ENCODE assay signal across 12 mouse cellular contexts in the genomic region with DNA sequence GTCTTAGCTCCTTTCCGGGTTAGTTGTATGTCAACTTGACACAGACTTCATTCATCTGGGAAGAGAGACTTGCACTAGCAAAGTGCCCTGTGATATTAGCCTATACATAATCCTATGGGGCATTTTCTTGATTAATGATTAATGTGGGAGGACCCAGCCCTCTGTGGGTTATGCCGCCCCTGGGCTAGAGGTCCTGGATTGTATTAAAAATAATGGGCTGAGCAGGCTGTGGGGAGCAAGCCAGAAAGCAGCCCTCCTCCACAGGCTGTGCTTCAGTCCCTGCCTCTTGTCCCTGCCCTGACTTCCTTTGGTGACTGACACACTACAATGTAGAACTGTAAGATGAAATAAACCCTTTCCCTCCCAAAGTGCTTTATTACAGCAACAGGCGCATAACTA. TPM values are rescaled to one million over a fixed set of nuclear protein-coding genes. Genes with fewer than 3 reads are reported as not detected.
DNase-seq lines count a peak whose midpoint lies in the region; ATAC-seq and TF ChIP-seq lines count a peak whose summit lies in the region.
"Had no signal": no experiment of that assay in that cellular context is flagged by ENCODE, and none has a peak within 500 bp of the region (broad histone marks: within the 10 kb centered on the region; RNA-seq: fewer than 3 reads in every experiment).

No protein-coding gene starts in this region.

- no peak overlapping the region for H3K9ac ChIP-seq in kidney, postnatal 0 days (ENCODE audit: low read depth, low read length)
- H3K9ac ChIP-seq in embryonic facial prominence, embryonic 13.5 days: no peak overlapping the region
- no peak overlapping the region for H3K9ac ChIP-seq in liver, embryonic 16.5 days (ENCODE audit: low read depth, low read length)
- H3K9ac ChIP-seq: limb, embryonic 12.5 days had no signal

- TF ChIP-seq CTCF in kidney, postnatal 0 days (IDR thresholded peaks at IDR 0.05; ENCODE audit: low read depth): no peak

- DNase-seq in heart, embryonic 10.5 days (ENCODE audit: low spot score): no peak
- no peak for DNase-seq in heart, adult 8-10 months (ENCODE audit: low spot score)
- DNase-seq in kidney, postnatal 0 days (ENCODE audit: low spot score): no peak
- DNase-seq in kidney, postnatal 14 days: no peak
- DNase-seq in left cerebral cortex, postnatal 25 days (ENCODE audit: low spot score in 2 of 2): no peak
- no peak for DNase-seq in adrenal gland, postnatal 14 days
- DNase-seq: thymus, adult 18-20 months had no signal

- peaks cover 6% of the 10 kb centered on the region for H3K4me1 ChIP-seq in heart, embryonic 10.5 days
- no peaks in the 10 kb centered on the region for H3K4me1 ChIP-seq in kidney, postnatal 0 days (replicated peaks; ENCODE audit: insufficient read depth, low read length)
- peaks cover 9% of the 10 kb centered on the region for H3K4me1 ChIP-seq in embryonic facial prominence, embryonic 13.5 days
- no peaks in the 10 kb centered on the region for H3K4me1 ChIP-seq in liver, embryonic 16.5 days (ENCODE audit: control insufficient read depth, low read depth, low read length)
- H3K4me1 ChIP-seq: limb, embryonic 12.5 days had no signal

- peak overlapping the region; percentile 40; the same call in 1 of the 2 replicates for H3K4me3 ChIP-seq in heart, embryonic 10.5 days
- H3K4me3 ChIP-seq in kidney, postnatal 0 days (replicated peaks; ENCODE audit: low read depth, low read length): no peak overlapping the region
- no peak overlapping the region for H3K4me3 ChIP-seq in embryonic facial prominence, embryonic 13.5 days
- H3K4me3 ChIP-seq in liver, embryonic 16.5 days (ENCODE audit: low read depth, low read length): peak overlapping the region; percentile 44
- H3K4me3 ChIP-seq: erythroblast, embryonic 14.5 days had no signal

- intact Hi-C loops in left cerebral cortex, postnatal 25 days (cut with DNase I): loop anchor here (1.0 to 5.0 kb wide), 4 partner anchors 122 to 296 kb away; a partner anchor contains a TSS

- no peaks in the 10 kb centered on the region for H3K36me3 ChIP-seq in heart, embryonic 10.5 days
- H3K36me3 ChIP-seq in kidney, postnatal 0 days (ENCODE audit: insufficient read depth, low read length): no peaks in the 10 kb centered on the region
- H3K36me3 ChIP-seq in embryonic facial prominence, embryonic 13.5 days: no peaks in the 10 kb centered on the region
- H3K36me3 ChIP-seq in liver, embryonic 16.5 days (ENCODE audit: control insufficient read depth, insufficient read depth): no peaks in the 10 kb centered on the region
- H3K36me3 ChIP-seq: limb, embryonic 12.5 days had no signal

- H3K27me3 ChIP-seq in heart, embryonic 10.5 days (ENCODE audit: insufficient read depth, poor library complexity, severe bottlenecking): peaks cover 12% of the 10 kb centered on the region; the same call in 1 of the 2 replicates
- H3K27me3 ChIP-seq in kidney, postnatal 0 days (ENCODE audit: insufficient read depth, low read length): no peaks in the 10 kb centered on the region
- H3K27me3 ChIP-seq in embryonic facial prominence, embryonic 13.5 days: peaks cover 10% of the 10 kb centered on the region; the same call in 1 of the 2 replicates
- no peaks in the 10 kb centered on the region for H3K27me3 ChIP-seq in liver, embryonic 16.5 days (ENCODE audit: control insufficient read depth, insufficient read depth, low read depth, low read length)

- H3K27ac ChIP-seq in heart, embryonic 10.5 days: no peak overlapping the region
- H3K27ac ChIP-seq in kidney, postnatal 0 days: no peak overlapping the region
- H3K27ac ChIP-seq in embryonic facial prominence, embryonic 13.5 days: no peak overlapping the region
- H3K27ac ChIP-seq in liver, embryonic 16.5 days (ENCODE audit: low read length): no peak overlapping the region
- H3K27ac ChIP-seq: limb, embryonic 12.5 days had no signal

- no peak; the same call in 1 of the 2 replicates for ATAC-seq in kidney, postnatal 0 days (replicated peaks; ENCODE audit: low FRiP score, low read depth)
- ATAC-seq in embryonic facial prominence, embryonic 13.5 days (ENCODE audit: insufficient number of reproducible peaks, insufficient read depth, low FRiP score, low TSS enrichment, low read depth): no peak
- no peak; the same call in 1 of the 2 replicates for ATAC-seq in liver, embryonic 16.5 days (ENCODE audit: low read depth)

- H3K9me3 ChIP-seq in heart, embryonic 10.5 days: no peaks in the 10 kb centered on the region
- H3K9me3 ChIP-seq in kidney, postnatal 0 days (replicated peaks; ENCODE audit: low read length): no peaks in the 10 kb centered on the region
- no peaks in the 10 kb centered on the region for H3K9me3 ChIP-seq in embryonic facial prominence, embryonic 13.5 days
- H3K9me3 ChIP-seq in liver, embryonic 16.5 days (replicated peaks; ENCODE audit: control insufficient read depth, low read length): no peaks in the 10 kb centered on the region
- H3K9me3 ChIP-seq: limb, embryonic 12.5 days had no signal

- H3K4me2 ChIP-seq in kidney, postnatal 0 days (ENCODE audit: low read length): peak overlapping the region; percentile 47
- H3K4me2 ChIP-seq in embryonic facial prominence, embryonic 13.5 days: peak overlapping the region; percentile 48
- H3K4me2 ChIP-seq in liver, embryonic 16.5 days (ENCODE audit: low read depth, low read length): peak overlapping the region; percentile 45

- 39% methylated on average over 3 of the region's 3 CpGs for WGBS in heart, embryonic 10.5 days
- WGBS in kidney, postnatal 0 days: 26% methylated on average over 3 of the region's 3 CpGs
- whole genome bisulfite sequencing in embryonic facial prominence, embryonic 13.5 days: 40% methylated on average over 3 of the region's 3 CpGs
- 30% methylated on average over 3 of the region's 3 CpGs for WGBS in liver, embryonic 16.5 days (ENCODE audit: insufficient replicate concordance)

RNA-seq across cellular contexts. Expression of a gene that starts 37.4 kb away (rescaled TPM):
- polyA plus RNA-seq in heart, embryonic 10.5 days (2016; fragmentation: Nextera tagmentation; extraction: Ambion mirVana): not detected in 2 replicates
- not detected for total RNA-seq in heart, adult 8-10 months (2022)
- polyA plus RNA-seq in kidney, postnatal 0 days (2015; fragmentation: Nextera tagmentation; extraction: Ambion mirVana): not detected in 2 replicates
- not detected in 2 replicates for polyA plus RNA-seq in embryonic facial prominence, embryonic 13.5 days (2015; fragmentation: Nextera tagmentation; extraction: Ambion mirVana)
- not detected in 2 replicates for polyA plus RNA-seq in liver, embryonic 16.5 days (2015; fragmentation: Nextera tagmentation; extraction: Ambion mirVana)
- not detected for total RNA-seq in left cerebral cortex, postnatal 25 days (2021)
- not detected in 2 replicates for total RNA-seq in adrenal gland, postnatal 14 days (2021)
- total RNA-seq: gastrocnemius, postnatal 36 days had no signal
- polyA plus RNA-seq: erythroblast, embryonic 14.5 days; limb, embryonic 12.5 days had no signal

Comparison
In these comparisons a context has a peak if more than half of its experiments do, and no peak if none do; other contexts are left out.
1. H3K4me3 ChIP-seq: peak in heart, embryonic 10.5 days (single experiment) and liver, embryonic 16.5 days (single experiment); none in kidney, postnatal 0 days (single experiment) and embryonic facial prominence, embryonic 13.5 days (single experiment).
2. Peak in every context shown above with its lines, with median percentiles within 50 percentile points of each other: H3K4me2 ChIP-seq.